Mouse (Mus musculus) heart, adult 2 months (tissue): ENCODE data around the gene Sv2c. TPM values are rescaled to one million over a fixed set of nuclear protein-coding genes. Genes with fewer than 3 reads are reported as not detected.

ENCODE experiments used
- DNase-seq, 2 experiments: peaks; one replicate each; pipeline ENCODE4 v3.0.0; 2021
- H3K27ac ChIP-seq: fragments of 200-600 bp; 2 replicates; pipeline ENCODE4 v1.8.1; 2022
- H3K27me3 ChIP-seq: fragments of 200-500 bp; 2 replicates; pipeline ENCODE4 v1.6.1; 2012; ENCODE audit warnings: mild to moderate bottlenecking, low read length, inconsistent platforms, mixed read lengths; ENCODE audit not compliant: control insufficient read depth, insufficient read depth
- H3K36me3 ChIP-seq: fragments of 200-500 bp; 2 replicates; pipeline ENCODE4 v1.6.1; 2012; ENCODE audit warnings: low read length, inconsistent platforms; ENCODE audit not compliant: control insufficient read depth, insufficient read depth
- H3K4me1 ChIP-seq: fragments of 200-500 bp; 2 replicates; pipeline ENCODE4 v1.6.1; 2011; ENCODE audit warnings: low read length; ENCODE audit not compliant: control insufficient read depth, insufficient read depth
- H3K4me3 ChIP-seq: fragments of 200-600 bp; 2 replicates; pipeline ENCODE4 v1.8.1; 2022
- H3K79me2 ChIP-seq: fragments of 200-500 bp; replicated peaks from 2 replicates; pipeline ENCODE4 v1.6.1; 2012; ENCODE audit warnings: mild to moderate bottlenecking, inconsistent platforms, low read length, moderate library complexity, mixed read lengths; ENCODE audit not compliant: control insufficient read depth, insufficient read depth
- H3K9ac ChIP-seq: fragments of 200-500 bp; 2 replicates; pipeline ENCODE4 v1.6.1; 2012; ENCODE audit warnings: low read depth, mild to moderate bottlenecking, control low read depth, inconsistent platforms, low read length, mixed read lengths
- CTCF ChIP-seq: fragments of 200-600 bp; IDR thresholded peaks from 2 replicates; pipeline ENCODE4 v1.8.1; 2022; ENCODE audit warnings: antibody characterized with exemption, mild to moderate bottlenecking, moderate library complexity
- EP300 ChIP-seq: fragments of 200-500 bp; IDR thresholded peaks from 2 replicates; pipeline ENCODE4 v1.6.1; 2011; ENCODE audit warnings: low read depth, low read length, control low read depth; ENCODE audit not compliant: insufficient read depth
- POLR2A ChIP-seq: fragments of 200-500 bp; IDR thresholded peaks from 2 replicates; pipeline ENCODE4 v1.6.1; 2011; ENCODE audit warnings: mild to moderate bottlenecking, low read depth, low read length, control low read depth; ENCODE audit not compliant: insufficient read depth
- WGBS: fragments of 180-500 bp; shearing (Covaris S2); methylation state at CpG from one replicate; pipeline ENCODE4 v1.1.7; 2018; 5-methylcytosine and 5-hydroxymethylcytosine counted together
- intact Hi-C: fragments of 180-260 bp; cut with DNase I; formaldehyde crosslinking; loops from one replicate; pipeline ENCODE4 v1.15.1; 2025
- polyA plus RNA-seq: library from polyadenylated mRNA; depleted of rRNA; stranded (reverse); fragments of >200 nt; gene quantifications from 2 replicates; pipeline ENCODE4 v1.2.3, GENCODE M21; 2012
- total RNA-seq, 2 experiments: library from RNA; stranded (reverse); gene quantifications; 2 replicates each; pipeline ENCODE4 v1.2.3; 2021

The Sv2c gene
- total and polyA plus RNA-seq, 3 experiments: 0.23 to 0.48 (median 0.41) TPM

DNA sequence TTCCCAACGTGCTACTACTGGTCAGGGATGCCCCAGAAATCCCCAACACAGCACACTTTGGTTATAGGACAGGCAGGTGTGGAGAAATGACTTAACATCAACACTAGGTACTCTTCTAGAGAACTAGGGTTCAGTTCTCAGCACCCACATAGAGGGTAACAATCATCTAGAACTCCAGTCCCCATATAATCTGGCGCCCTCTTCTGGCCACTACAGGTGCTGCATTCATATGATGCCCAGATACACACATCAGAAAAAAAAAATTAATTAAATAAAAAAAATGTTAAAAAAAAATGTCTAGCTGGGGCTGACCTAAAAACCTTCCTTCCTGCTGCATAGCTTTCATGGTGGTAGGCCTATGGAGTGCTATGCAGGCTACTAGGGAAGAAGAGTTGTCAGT is 135.1 kb downstream of the Sv2c start:
- no peak overlapping the region for H3K27ac ChIP-seq
- intact Hi-C loops: no loop called here
- H3K36me3 ChIP-seq: no peaks in the 10 kb centered on the region
- no peak overlapping the region for H3K4me3 ChIP-seq
- no peaks in the 10 kb centered on the region for H3K4me1 ChIP-seq
- no peak overlapping the region for H3K9ac ChIP-seq
- H3K27me3 ChIP-seq: no peaks in the 10 kb centered on the region
- no peak for DNase-seq
- TF ChIP-seq EP300: no peak
- peak; percentile 34 for TF ChIP-seq CTCF
- no peak for TF ChIP-seq POLR2A
- WGBS: 44% methylated on average over 2 of the region's 2 CpGs
- H3K79me2 ChIP-seq: no peaks in the 10 kb centered on the region

- intact Hi-C loops: no loop called here
- no peak for DNase-seq
- no peaks in the 10 kb centered on the region for H3K36me3 ChIP-seq
- no peak overlapping the region for H3K9ac ChIP-seq
- H3K4me3 ChIP-seq: no peak overlapping the region
- no peak for TF ChIP-seq POLR2A
- TF ChIP-seq CTCF: no peak
- no peak for TF ChIP-seq EP300
- 77% methylated on average over 27 of the region's 27 CpGs for WGBS
- H3K79me2 ChIP-seq: no peaks in the 10 kb centered on the region
- no peak overlapping the region for H3K27ac ChIP-seq
- no peaks in the 10 kb centered on the region for H3K4me1 ChIP-seq
- no peaks in the 10 kb centered on the region for H3K27me3 ChIP-seq
Observed at GRCm38 (mm10) chr13:95994705-95995703, 137.4 kb downstream of the Sv2c start.

- H3K4me3 ChIP-seq: no peak overlapping the region
- H3K79me2 ChIP-seq: no peaks in the 10 kb centered on the region
- WGBS: 74% methylated on average over 9 of the region's 9 CpGs
- no peaks in the 10 kb centered on the region for H3K27me3 ChIP-seq
- no peak for TF ChIP-seq EP300
- TF ChIP-seq POLR2A: no peak
- no peak for TF ChIP-seq CTCF
- DNase-seq: no peak
- H3K4me1 ChIP-seq: no peaks in the 10 kb centered on the region
- H3K27ac ChIP-seq: no peak overlapping the region
- intact Hi-C loops: no loop called here
- H3K9ac ChIP-seq: no peak overlapping the region
- H3K36me3 ChIP-seq: no peaks in the 10 kb centered on the region
Observed at GRCm38 (mm10) chr13:95988181-95988580, 144.2 kb downstream of the Sv2c start.

GRCm38 (mm10) chr13:95987147-95987546 is 145.2 kb downstream of the Sv2c start:
- Histone ChIP-seq H3K27me3 (no peaks in the 10 kb centered on the region), H3K79me2 (no peaks in the 10 kb centered on the region), H3K4me1 (no peaks in the 10 kb centered on the region), H3K27ac (no peak overlapping the region), H3K36me3 (no peaks in the 10 kb centered on the region), H3K9ac (no peak overlapping the region), H3K4me3 (no peak overlapping the region)
- WGBS: 68% methylated on average over 5 of the region's 5 CpGs
- intact Hi-C loops: no loop called here
- TF ChIP-seq CTCF (no peak), EP300 (no peak), POLR2A (no peak)
- DNase-seq: no peak

DNA sequence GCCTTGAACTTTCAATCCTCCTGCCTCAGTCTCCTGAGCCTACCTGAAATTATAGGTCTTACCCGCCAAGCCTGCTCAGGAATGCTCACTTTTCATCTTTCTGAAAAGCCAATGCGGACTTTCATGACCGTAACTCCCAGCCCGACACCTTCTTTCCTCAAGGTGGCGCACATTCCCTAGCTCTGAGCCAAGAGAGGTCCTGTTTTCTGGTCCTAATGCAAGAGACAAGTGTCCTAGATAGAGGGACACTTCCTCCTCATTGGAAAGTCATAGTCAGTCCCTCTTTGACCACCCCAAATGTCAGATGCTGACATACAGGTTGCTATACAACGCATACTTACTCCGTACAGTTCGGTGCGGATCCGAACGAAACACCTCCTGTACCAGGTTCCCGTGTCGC is 146.0 kb downstream of the Sv2c start:
- H3K36me3 ChIP-seq: no peaks in the 10 kb centered on the region
- no peak overlapping the region for H3K4me3 ChIP-seq
- H3K27ac ChIP-seq: no peak overlapping the region
- TF ChIP-seq CTCF: peak; percentile 38
- no peak for TF ChIP-seq EP300
- TF ChIP-seq POLR2A: no peak
- H3K27me3 ChIP-seq: no peaks in the 10 kb centered on the region
- intact Hi-C loops: no loop called here
- no peaks in the 10 kb centered on the region for H3K79me2 ChIP-seq
- no peaks in the 10 kb centered on the region for H3K4me1 ChIP-seq
- no peak overlapping the region for H3K9ac ChIP-seq
- 77% methylated on average over 13 of the region's 13 CpGs for WGBS
- no peak for DNase-seq

GRCm38 (mm10) chr13:95975225-95975624 is 157.2 kb downstream of the Sv2c start:
- no peak for TF ChIP-seq POLR2A
- TF ChIP-seq CTCF: no peak
- TF ChIP-seq EP300: no peak
- intact Hi-C loops: no loop called here
- H3K4me3 ChIP-seq: no peak overlapping the region

More at GRCm38 (mm10) chr13:95975225-95975624, 157.2 kb downstream of the Sv2c start:
- Histone ChIP-seq H3K79me2 (no peaks in the 10 kb centered on the region), H3K27me3 (no peaks in the 10 kb centered on the region), H3K27ac (no peak overlapping the region), H3K36me3 (no peaks in the 10 kb centered on the region), H3K4me1 (no peaks in the 10 kb centered on the region), H3K9ac (no peak overlapping the region)
- WGBS: 87% methylated on average over 10 of the region's 10 CpGs
- DNase-seq: no peak
